Mouse (Mus musculus): ENCODE results near the gene Gart.
A peak's percentile ranks its signal among the peaks of the same experiment; 100 is the strongest.

The Gart gene

DNA sequence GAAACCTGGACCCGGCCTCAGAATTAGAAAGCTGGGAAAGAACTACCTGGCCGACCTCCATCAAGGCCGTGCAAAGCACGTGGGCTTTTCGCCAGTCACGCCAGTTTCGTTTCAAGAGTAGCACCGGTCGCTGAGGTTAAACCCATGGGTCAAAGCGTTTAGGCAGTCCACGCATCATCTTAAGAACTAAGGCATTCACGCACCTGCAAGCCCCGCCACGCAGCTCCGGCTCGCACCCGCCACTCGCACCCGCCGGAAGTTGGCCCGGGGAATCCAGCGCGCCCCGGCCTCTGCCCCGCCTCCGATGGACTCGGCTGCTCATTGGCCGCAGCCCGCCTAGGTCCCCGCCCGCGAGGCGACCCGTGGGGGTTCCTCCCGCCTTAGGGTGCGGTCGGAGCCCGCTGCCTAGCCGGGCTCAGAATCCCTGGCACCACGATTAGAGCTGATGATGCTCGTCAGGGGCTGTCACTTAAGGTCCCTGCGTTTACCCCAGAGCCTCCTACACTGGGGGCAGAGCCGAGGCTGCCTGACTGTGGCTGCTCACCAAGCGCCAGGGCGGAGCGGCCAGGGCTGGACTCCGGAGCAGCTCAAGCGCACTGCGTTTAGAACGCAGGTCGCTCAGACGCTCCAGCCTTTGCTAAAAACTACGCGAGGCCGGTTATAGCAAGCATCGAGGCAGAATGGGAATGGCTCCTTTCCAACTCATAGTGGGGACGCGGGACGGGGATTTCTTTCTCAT lies at the start of gene Gart:
Gene Gart, minus strand, starts transcription at position 272 of the 739 bp plus-strand sequence.
- DNase-seq (ENCODE audit: low read depth, low spot score) = peak; percentile 92

GRCm38 (mm10) chr16:91695108-91695755 lies 48.5 kb upstream of the Gart start:
- peak; percentile 13 for DNase-seq (ENCODE audit: low read depth, low spot score)

DNA sequence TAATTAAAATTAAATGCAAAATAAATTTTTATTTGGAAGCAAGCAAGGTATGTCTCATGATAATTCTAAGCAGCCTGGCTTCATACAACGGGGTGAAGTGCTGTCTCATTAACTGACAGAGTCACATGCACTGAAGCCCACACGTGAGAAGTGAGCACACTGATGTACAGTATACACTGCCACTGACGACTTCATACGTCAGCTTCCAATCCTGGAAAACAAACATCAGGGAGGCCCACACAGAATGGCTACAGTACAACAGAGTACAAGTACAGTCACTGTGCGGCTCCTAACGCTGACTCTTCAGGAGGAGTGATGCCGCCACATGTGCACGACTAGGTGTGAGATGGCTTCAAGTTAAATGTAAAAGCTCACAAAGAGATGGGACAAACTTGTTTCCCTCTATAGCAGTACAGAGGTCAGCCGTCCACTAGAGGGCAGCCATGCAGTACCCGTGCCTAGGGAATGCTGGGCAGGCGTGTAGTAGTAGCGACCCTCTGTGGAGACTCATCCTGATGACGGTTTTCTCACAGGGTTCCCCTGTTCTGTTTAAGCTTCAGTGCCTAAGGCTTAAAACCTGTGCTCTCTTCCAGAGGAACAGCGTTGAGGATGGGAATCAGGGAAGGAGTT lies 47.8 kb upstream of the Gart start:
- peak; percentile 49 for DNase-seq (ENCODE audit: low read depth, low spot score)

DNA sequence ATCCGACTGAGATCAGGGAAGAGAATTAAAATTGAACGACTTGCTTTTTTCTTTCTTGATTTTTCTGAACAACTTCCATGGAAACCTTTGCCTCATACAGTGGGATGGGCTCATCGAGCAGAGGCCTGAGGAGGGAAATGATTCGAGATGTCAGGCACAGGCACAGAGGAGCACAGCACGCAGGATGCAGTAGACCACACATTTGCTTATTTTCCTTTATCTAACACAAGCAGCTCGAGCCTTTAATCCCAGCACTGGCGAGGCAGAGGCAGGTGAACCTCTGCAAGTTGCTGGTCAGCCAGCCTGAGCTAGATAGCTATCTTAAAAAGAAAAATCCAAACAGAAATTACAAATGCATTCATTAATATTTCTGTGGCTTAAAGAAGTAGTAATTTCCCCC lies 43.0 kb upstream of the Gart start:
- no peak for DNase-seq (ENCODE audit: low read depth, low spot score)

GRCm38 (mm10) chr16:91688619-91689334 lies 42.0 kb upstream of the Gart start, which contains the start of gene Donson:
Gene Donson, minus strand, starts transcription at chr16:91688770.
- DNase-seq (ENCODE audit: low read depth, low spot score) = peak; percentile 84

GRCm38 (mm10) chr16:91688023-91688618 lies 41.4 kb upstream of the Gart start:
- no peak for DNase-seq (ENCODE audit: low read depth, low spot score)

DNA sequence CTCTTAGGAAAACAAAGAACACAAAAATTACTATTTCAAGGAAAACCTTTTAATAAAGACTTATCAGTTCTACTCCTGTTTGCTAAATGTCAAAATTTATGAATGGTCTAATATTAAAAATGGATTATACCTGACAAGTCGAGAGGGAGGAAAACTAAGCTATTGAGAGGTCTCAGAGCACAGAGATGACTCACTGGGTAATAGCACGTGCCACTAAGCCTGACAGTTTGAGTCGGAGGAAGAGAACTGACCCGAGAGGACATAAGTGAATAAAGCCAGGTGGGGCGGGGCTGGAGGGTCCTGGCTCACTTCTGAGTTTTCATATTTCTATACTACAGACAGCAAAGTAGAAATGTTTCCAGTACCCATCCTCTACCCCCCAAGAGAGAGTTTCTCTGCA lies 39.6 kb upstream of the Gart start:
- no peak for DNase-seq (ENCODE audit: low read depth, low spot score)

- DNase-seq (ENCODE audit: low read depth, low spot score) = peak; percentile 20
Observed at GRCm38 (mm10) chr16:91685526-91685925, 38.8 kb upstream of the Gart start.

DNA sequence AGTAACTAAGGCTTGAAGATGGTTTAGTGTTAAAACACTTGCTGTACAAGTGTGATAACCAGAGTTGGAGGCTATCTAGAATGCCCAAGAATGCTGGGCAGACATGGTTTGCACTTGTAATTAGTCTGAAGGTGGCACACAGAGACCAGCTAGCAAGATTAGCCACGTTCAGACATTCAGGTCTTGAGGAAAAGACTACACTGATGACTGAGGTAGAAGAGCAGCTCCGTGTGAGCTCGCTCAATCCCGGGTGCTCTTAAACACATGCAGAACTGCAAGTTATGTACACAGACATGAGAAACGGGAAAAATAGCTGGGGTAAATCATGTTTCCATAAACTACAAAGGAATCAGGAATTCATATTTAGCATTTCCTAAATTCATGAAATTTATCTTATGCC lies 33.9 kb upstream of the Gart start:
- no peak for DNase-seq (ENCODE audit: low read depth, low spot score)

DNA sequence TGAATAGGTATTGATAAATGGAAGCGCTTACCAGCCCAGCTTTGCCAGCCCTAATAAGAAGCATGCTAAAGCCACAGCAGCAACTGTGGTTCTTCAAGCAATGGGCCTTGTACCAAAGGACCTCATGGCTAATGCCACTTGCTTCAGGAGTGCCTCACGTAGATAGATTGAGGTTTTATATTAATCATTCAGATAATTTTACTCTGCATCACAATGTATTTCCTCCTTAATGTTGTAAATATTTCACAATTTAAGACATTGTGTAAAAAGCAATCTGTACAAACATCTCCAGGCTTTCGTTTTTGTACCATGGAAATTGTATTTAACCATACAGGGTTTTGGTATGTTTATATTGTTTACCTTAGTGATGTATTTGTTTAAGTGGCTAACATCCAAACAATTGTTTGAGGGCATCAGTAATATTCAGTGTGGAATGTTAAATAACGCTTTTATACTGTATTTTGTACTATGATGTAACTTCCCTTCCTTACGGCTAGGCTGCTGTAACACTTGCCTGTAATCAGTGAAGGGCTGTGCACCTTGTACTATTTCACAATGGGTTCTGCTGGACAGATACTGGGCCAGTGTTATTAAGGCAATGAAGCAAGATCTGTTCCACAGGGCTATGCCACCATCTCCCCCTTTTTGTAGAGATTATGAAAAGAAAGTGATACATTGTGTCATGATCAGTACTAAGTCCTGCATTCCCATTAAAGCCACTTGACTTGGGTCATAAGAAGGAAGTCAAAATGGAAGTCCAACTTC lies 31.6 kb upstream of the Gart start:
- no peak for DNase-seq (ENCODE audit: low read depth, low spot score)

GRCm38 (mm10) chr16:91674500-91674899 lies 27.7 kb upstream of the Gart start:
- DNase-seq (ENCODE audit: low read depth, low spot score) = no peak

DNA sequence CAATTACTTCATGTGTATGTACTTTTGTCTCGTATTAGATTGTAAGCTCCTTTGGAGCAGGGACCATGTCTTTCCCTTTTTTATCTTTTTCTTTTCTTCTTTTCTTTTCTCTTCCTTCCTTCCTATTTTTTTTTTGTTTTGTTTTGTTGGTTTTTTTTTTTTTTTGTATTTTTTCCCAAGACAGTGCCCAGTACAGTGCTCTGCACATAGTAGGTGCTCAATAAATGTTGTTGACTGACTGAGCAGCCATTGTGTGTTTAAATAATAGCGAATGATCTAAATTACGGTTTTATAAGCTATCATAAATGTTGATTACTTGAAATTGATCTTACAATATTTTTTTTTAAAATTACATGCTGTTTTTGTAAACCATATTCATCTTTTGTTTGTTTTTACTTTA lies 17.0 kb upstream of the Gart start:
- DNase-seq (ENCODE audit: low read depth, low spot score) = no peak

- no peak for DNase-seq (ENCODE audit: low read depth, low spot score)
Observed at GRCm38 (mm10) chr16:91662336-91662735, 15.6 kb upstream of the Gart start.

GRCm38 (mm10) chr16:91661397-91661796 lies 14.6 kb upstream of the Gart start:
- no peak for DNase-seq (ENCODE audit: low read depth, low spot score)

DNA sequence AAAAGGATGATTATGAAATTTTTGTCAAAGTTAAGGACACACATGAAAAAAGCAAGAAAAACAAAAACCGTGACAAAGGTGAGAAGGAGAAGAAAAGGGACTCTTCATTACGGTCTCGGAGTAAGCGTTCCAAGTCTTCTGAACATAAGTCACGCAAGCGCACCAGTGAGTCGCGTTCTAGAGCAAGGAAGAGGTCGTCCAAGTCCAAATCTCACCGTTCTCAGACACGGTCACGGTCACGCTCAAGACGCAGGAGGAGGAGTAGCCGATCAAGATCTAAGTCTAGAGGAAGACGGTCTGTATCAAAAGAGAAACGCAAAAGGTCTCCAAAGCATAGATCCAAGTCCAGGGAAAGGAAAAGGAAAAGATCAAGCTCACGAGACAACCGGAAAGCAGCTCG lies 13.0 kb upstream of the Gart start:
- DNase-seq (ENCODE audit: low read depth, low spot score) = no peak

GRCm38 (mm10) chr16:91658471-91658870 lies 11.7 kb upstream of the Gart start:
- DNase-seq (ENCODE audit: low read depth, low spot score) = no peak

DNA sequence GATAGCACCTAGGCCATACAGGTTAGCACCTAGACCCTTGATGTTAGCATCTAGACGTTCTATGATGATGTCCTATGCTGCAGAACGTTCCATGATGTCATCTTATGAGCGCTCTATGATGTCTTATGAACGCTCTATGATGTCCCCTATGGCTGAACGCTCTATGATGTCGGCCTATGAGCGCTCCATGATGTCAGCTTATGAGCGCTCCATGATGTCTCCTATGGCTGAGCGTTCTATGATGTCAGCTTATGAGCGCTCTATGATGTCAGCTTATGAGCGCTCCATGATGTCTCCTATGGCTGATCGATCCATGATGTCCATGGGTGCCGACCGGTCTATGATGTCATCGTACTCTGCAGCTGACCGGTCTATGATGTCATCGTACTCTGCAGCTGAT lies 10.5 kb upstream of the Gart start:
- DNase-seq (ENCODE audit: low read depth, low spot score) = no peak

GRCm38 (mm10) chr16:91655285-91655684 lies 8.5 kb upstream of the Gart start:
- DNase-seq (ENCODE audit: low read depth, low spot score) = no peak

- no peak for DNase-seq (ENCODE audit: low read depth, low spot score)
Observed at GRCm38 (mm10) chr16:91652191-91652590, 5.4 kb upstream of the Gart start.

DNA sequence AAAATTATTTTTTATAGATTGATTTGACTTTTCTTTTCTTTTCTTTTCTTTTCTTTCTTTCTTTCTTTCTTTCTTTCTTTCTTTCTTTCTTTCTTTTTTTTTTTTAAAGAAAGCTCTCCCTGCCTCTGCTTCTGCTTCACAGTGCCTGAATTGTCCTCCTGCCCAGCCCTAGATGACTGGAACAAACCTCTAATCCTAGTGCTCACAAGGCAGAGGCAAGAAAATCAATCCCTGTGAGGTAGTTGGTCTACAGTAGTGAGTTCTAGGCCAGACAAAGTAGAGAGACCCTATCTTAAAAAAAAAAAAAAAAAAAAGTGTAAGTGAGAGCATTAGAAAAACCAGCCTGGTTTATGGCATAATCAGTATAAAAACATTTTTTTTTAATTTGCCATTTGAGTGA lies 3.0 kb upstream of the Gart start:
- no peak for DNase-seq (ENCODE audit: low read depth, low spot score)

- no peak for DNase-seq (ENCODE audit: low read depth, low spot score)
Observed at GRCm38 (mm10) chr16:91649246-91649645, 2.5 kb upstream of the Gart start.

Measured in skeletal muscle tissue, adult 2 months (tissue).